Mouse (Mus musculus): ENCODE results near the gene Vav2. TPM values are rescaled to one million over a fixed set of nuclear protein-coding genes. Genes with fewer than 3 reads are reported as not detected.

Vav2 gene
- polyA plus RNA-seq, 1 experiment: 13.0 TPM

DNA sequence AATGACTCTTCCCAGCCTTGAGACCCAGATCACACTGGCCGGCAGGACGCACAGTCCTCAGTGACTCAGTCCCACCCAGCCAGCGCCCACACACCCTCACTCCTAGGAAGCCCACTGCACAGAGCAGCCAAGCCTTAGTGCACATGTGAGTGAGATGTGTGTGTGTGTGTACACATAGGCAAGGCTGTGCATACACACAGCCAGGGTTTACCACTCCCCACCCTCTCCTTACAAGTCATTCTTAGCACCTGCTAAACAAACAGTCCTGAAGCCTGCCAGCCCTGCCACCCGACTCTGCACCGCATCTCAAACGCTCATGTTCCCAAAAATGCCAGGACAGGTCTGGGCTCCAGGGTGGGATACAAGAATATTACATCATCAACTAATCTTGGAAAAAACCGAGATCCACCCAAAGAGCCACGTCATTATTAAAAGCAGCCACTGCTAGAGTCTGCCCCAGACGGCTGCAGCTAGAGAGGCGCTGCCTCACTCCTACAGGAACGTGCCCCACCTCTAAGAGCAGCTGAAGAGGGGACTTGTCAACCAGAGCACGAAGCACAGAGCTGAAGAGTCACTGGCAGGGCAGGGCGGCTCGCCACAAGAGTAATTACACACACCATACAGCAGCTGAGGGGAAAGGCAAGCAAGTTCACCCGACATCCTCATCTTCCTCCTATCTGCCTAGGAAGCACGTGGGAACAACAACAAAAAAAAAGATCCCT, 12.7 kb downstream of the Vav2 start:
- Histone ChIP-seq H3K27me3 (ENCODE audit: control insufficient read depth, insufficient read depth, insufficient read length) (no peaks in the 10 kb centered on the region), H3K79me2 (ENCODE audit: control insufficient read depth, insufficient read depth) (peaks cover 100% of the 10 kb centered on the region), H3ac (ENCODE audit: control insufficient read depth, insufficient read length, low read depth) (peak overlapping the region; percentile 46), H3K4me3 (ENCODE audit: insufficient read depth, poor library complexity, severe bottlenecking) (no peak overlapping the region), H3K79me3 (ENCODE audit: low read depth) (peaks cover 40% of the 10 kb centered on the region), H3K36me3 (ENCODE audit: control insufficient read depth, insufficient read depth) (no peaks in the 10 kb centered on the region)
- TF ChIP-seq MAX (IDR thresholded peaks at IDR 0.05): no peak
- TF ChIP-seq MYOG (IDR thresholded peaks at IDR 0.05; ENCODE audit: control insufficient read depth, extremely low read depth, insufficient read length): no peak
- TF ChIP-seq MYOD1 (IDR thresholded peaks at IDR 0.05; ENCODE audit: control insufficient read depth, insufficient read length, low read depth): peak; percentile 53
- no peak for TF ChIP-seq FOSL1 (IDR thresholded peaks at IDR 0.05; ENCODE audit: insufficient read depth, low read length, poor library complexity, severe bottlenecking)

DNA sequence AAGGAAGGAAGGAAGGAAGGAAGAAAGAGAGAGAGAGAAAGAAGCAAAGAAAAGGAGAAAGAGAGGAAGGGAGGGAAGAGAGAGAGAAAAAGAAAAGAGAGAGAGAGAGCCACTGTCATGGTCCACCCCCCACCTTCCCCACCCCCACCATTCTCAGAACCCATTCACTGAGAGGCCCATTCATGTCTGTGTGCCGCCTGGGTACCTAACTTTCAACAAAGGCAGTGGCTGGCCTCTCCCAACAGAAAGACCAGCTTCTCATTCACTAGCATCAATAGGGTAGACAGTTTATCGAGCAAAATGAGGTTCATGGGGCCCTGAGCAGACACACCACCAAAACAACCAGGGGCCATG, 13.3 kb downstream of the Vav2 start:
- Histone ChIP-seq H3K27me3 (ENCODE audit: control insufficient read depth, insufficient read depth, insufficient read length) (no peaks in the 10 kb centered on the region), H3ac (ENCODE audit: control insufficient read depth, insufficient read length, low read depth) (peak overlapping the region; percentile 46), H3K4me3 (ENCODE audit: insufficient read depth, poor library complexity, severe bottlenecking) (no peak overlapping the region), H3K79me3 (ENCODE audit: low read depth) (peaks cover 41% of the 10 kb centered on the region), H3K36me3 (ENCODE audit: control insufficient read depth, insufficient read depth) (no peaks in the 10 kb centered on the region), H3K79me2 (ENCODE audit: control insufficient read depth, insufficient read depth) (peaks cover 100% of the 10 kb centered on the region)
- TF ChIP-seq CEBPB (IDR thresholded peaks at IDR 0.05; ENCODE audit: low read depth) (no peak), USF1 (IDR thresholded peaks at IDR 0.05; ENCODE audit: low read depth) (no peak), CTCF (IDR thresholded peaks at IDR 0.05; ENCODE audit: control insufficient read depth, insufficient read depth, insufficient read length) (no peak), FOSL1 (IDR thresholded peaks at IDR 0.05; ENCODE audit: insufficient read depth, low read length, poor library complexity, severe bottlenecking) (no peak)

DNA sequence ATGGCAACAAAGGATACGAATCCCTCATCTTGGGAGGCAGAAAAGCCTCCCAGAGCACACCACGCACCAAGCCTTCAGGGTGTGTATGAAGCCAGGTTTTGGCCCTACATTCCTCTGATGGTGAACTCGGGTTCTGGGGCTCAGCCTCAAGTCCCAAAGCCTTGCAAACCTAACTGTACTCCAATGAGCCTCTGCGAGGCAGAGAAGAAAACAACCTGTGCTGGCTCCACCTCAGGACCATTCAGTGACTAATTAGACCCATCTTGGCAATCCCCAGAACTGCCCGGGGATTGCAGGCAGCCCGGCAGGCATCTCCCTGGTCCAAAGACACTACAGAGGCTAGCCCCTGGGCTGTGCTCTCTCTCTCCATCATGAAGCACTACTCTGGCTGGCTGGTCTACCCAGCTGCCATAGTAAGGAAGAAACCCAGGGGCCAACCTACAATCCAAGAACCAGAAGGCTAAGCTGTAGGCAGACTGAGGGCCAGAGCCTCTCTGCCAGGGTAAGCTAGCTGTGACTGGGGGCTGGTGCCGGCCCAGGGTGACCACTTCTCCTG, 14.5 kb downstream of the Vav2 start:
- Histone ChIP-seq H3K4me3 (ENCODE audit: insufficient read depth, poor library complexity, severe bottlenecking) (no peak overlapping the region), H3K79me3 (ENCODE audit: low read depth) (peaks cover 42% of the 10 kb centered on the region), H3K36me3 (ENCODE audit: control insufficient read depth, insufficient read depth) (no peaks in the 10 kb centered on the region), H3ac (ENCODE audit: control insufficient read depth, insufficient read length, low read depth) (no peak overlapping the region), H3K79me2 (ENCODE audit: control insufficient read depth, insufficient read depth) (peaks cover 100% of the 10 kb centered on the region), H3K27me3 (ENCODE audit: control insufficient read depth, insufficient read depth, insufficient read length) (no peaks in the 10 kb centered on the region)
- TF ChIP-seq MYOD1 (IDR thresholded peaks at IDR 0.05; ENCODE audit: control insufficient read depth, insufficient read length, low read depth): no peak
- no peak for TF ChIP-seq MYOG (IDR thresholded peaks at IDR 0.05; ENCODE audit: control insufficient read depth, extremely low read depth, insufficient read length)
- TF ChIP-seq MAX (IDR thresholded peaks at IDR 0.05): no peak
- no peak for TF ChIP-seq USF1 (IDR thresholded peaks at IDR 0.05; ENCODE audit: low read depth)
- no peak for TF ChIP-seq FOSL1 (IDR thresholded peaks at IDR 0.05; ENCODE audit: insufficient read depth, low read length, poor library complexity, severe bottlenecking)
- no peak for TF ChIP-seq CTCF (IDR thresholded peaks at IDR 0.05; ENCODE audit: control insufficient read depth, insufficient read depth, insufficient read length)
- TF ChIP-seq CEBPB (IDR thresholded peaks at IDR 0.05; ENCODE audit: low read depth): no peak

DNA sequence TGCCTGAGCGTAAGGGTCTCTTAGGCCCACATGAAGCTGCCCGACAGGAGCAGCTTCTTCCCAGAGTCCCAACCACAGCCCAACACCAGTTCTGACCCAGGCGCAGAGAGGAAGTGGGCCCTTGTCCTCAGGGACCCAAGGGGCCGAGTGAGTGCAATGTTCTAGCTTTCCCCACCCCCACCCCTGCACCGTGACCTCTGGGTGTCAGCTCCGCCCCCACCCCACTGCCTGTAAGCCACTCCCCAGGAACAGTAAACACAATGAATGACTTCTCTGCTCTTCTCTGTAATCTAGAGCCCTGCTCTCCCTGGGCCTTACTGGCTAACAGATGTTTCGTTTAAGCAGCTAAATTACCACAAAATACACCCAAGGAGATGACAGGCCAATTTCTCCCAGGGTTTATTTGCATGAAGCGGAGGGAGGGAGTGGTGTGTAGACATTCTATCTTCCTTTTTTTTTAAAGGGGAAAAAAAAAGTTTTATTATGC, 15.1 kb downstream of the Vav2 start:
- peaks cover 100% of the 10 kb centered on the region for H3K79me2 ChIP-seq (ENCODE audit: control insufficient read depth, insufficient read depth)
- peaks cover 42% of the 10 kb centered on the region for H3K79me3 ChIP-seq (ENCODE audit: low read depth)
- H3K4me3 ChIP-seq (ENCODE audit: insufficient read depth, poor library complexity, severe bottlenecking): no peak overlapping the region
- TF ChIP-seq CTCF (IDR thresholded peaks at IDR 0.05; ENCODE audit: control insufficient read depth, insufficient read depth, insufficient read length): no peak
- TF ChIP-seq MYOD1 (IDR thresholded peaks at IDR 0.05; ENCODE audit: control insufficient read depth, insufficient read length, low read depth): no peak
- TF ChIP-seq MAX (IDR thresholded peaks at IDR 0.05): no peak
- TF ChIP-seq FOSL1 (IDR thresholded peaks at IDR 0.05; ENCODE audit: insufficient read depth, low read length, poor library complexity, severe bottlenecking): no peak
- no peak for TF ChIP-seq USF1 (IDR thresholded peaks at IDR 0.05; ENCODE audit: low read depth)
- TF ChIP-seq MYOG (IDR thresholded peaks at IDR 0.05; ENCODE audit: control insufficient read depth, extremely low read depth, insufficient read length): no peak
- TF ChIP-seq CEBPB (IDR thresholded peaks at IDR 0.05; ENCODE audit: low read depth): no peak
- no peaks in the 10 kb centered on the region for H3K36me3 ChIP-seq (ENCODE audit: control insufficient read depth, insufficient read depth)
- H3K27me3 ChIP-seq (ENCODE audit: control insufficient read depth, insufficient read depth, insufficient read length): no peaks in the 10 kb centered on the region
- H3ac ChIP-seq (ENCODE audit: control insufficient read depth, insufficient read length, low read depth): no peak overlapping the region

DNA sequence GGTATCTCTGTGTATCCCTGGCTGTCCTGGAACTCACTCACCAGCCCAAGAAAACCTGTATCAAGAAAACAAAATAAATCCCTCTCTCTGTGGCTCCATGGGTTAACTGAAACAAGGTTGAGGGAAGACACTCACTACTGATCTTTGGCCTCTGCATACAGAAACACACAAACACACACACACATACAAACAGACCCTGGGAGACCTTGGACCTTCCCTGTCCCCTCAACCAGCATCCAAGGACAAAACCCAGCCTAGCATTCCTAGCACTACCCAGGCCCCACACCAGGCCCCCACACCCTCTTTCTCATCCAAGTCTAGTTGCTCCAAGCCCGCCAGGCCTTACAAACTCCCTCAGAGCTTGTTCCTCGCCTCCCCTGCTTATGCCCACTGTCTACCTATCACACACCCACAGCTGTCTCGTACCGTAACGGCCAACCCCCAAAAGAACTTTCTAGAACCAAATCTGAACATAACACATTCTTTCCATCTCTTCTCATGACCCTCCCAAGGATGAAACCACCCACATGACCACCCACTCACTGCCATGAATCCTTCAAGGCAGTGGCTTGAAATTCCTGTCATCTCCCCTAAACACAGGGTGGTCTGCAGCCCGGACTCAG, 16.2 kb downstream of the Vav2 start:
- no peaks in the 10 kb centered on the region for H3K27me3 ChIP-seq (ENCODE audit: control insufficient read depth, insufficient read depth, insufficient read length)
- no peaks in the 10 kb centered on the region for H3K36me3 ChIP-seq (ENCODE audit: control insufficient read depth, insufficient read depth)
- peaks cover 37% of the 10 kb centered on the region for H3K79me3 ChIP-seq (ENCODE audit: low read depth)
- peaks cover 100% of the 10 kb centered on the region for H3K79me2 ChIP-seq (ENCODE audit: control insufficient read depth, insufficient read depth)
- H3ac ChIP-seq (ENCODE audit: control insufficient read depth, insufficient read length, low read depth): no peak overlapping the region
- TF ChIP-seq CEBPB (IDR thresholded peaks at IDR 0.05; ENCODE audit: low read depth) (no peak), FOSL1 (IDR thresholded peaks at IDR 0.05; ENCODE audit: insufficient read depth, low read length, poor library complexity, severe bottlenecking) (no peak), MAX (IDR thresholded peaks at IDR 0.05) (no peak), MYOG (IDR thresholded peaks at IDR 0.05; ENCODE audit: control insufficient read depth, extremely low read depth, insufficient read length) (no peak), MYOD1 (IDR thresholded peaks at IDR 0.05; ENCODE audit: control insufficient read depth, insufficient read length, low read depth) (no peak), USF1 (IDR thresholded peaks at IDR 0.05; ENCODE audit: low read depth) (no peak), CTCF (IDR thresholded peaks at IDR 0.05; ENCODE audit: control insufficient read depth, insufficient read depth, insufficient read length) (no peak)
- H3K4me3 ChIP-seq (ENCODE audit: insufficient read depth, poor library complexity, severe bottlenecking): no peak overlapping the region
